8 mouse cellular contexts compared by ENCODE assay signal in genomic region chr5:57718876-57719593, GRCm38 (mm10). TPM values are rescaled to one million over a fixed set of nuclear protein-coding genes. Genes with fewer than 3 reads are reported as not detected.
A peak's percentile ranks its signal among the peaks of the same experiment; 100 is the strongest.
DNase-seq lines count a peak whose midpoint lies in the region; ATAC-seq and TF ChIP-seq lines count a peak whose summit lies in the region.

No protein-coding gene starts in this region.

- no peaks in the 10 kb centered on the region; the same call in 1 of the 2 replicates for H3K4me1 ChIP-seq in cortical plate, adult 2 months (ENCODE audit: control insufficient read depth, insufficient read depth, low read length)
- H3K4me1 ChIP-seq in kidney, adult 2 months (ENCODE audit: control insufficient read depth, insufficient read depth, low read length) = no peaks in the 10 kb centered on the region
- peaks cover 19% of the 10 kb centered on the region; the same call in 1 of the 2 replicates for H3K4me1 ChIP-seq in neural tube, embryonic 12.5 days

- H3K27ac ChIP-seq in cortical plate, adult 2 months (ENCODE audit: insufficient read depth, low read length) = peak overlapping the region; percentile 90
- H3K27ac ChIP-seq in kidney, adult 2 months (ENCODE audit: insufficient read depth, low read depth, low read length) = no peak overlapping the region
- 0 out of 2 replicates have a peak overlapping the region, but pooled peaks have one; percentile 59 for H3K27ac ChIP-seq in neural tube, embryonic 12.5 days

- H3K36me3 ChIP-seq in kidney, adult 2 months (ENCODE audit: control insufficient read depth, insufficient read depth, low read length) = no peaks in the 10 kb centered on the region
- no peaks in the 10 kb centered on the region for H3K36me3 ChIP-seq in neural tube, embryonic 12.5 days

- H3K9me3 ChIP-seq in neural tube, embryonic 12.5 days = no peaks in the 10 kb centered on the region

- intact Hi-C loops in gastrocnemius, postnatal 14 days (cut with DNase I; ENCODE audit: low total_unique reads) = loop anchor here (10.0 kb wide), 1 partner anchor 1016 kb away; no protein-coding TSS in a partner anchor

- ATAC-seq in neural tube, embryonic 12.5 days (ENCODE audit: low FRiP score, low read depth) = no peak

- WGBS in kidney, adult 2 months = under 1% methylated on average over 54 of the region's 54 CpGs
- under 1% methylated on average over 54 of the region's 54 CpGs for WGBS in neural tube, embryonic 12.5 days

- peak; percentile 96 for DNase-seq in heart, adult 11 months
- no peak for DNase-seq in heart, adult 8-10 months (ENCODE audit: low spot score)
- DNase-seq in gastrocnemius, postnatal 14 days = peak; percentile 71
- peak; percentile 17 for DNase-seq in kidney, adult 2 months
- DNase-seq in liver = peak; percentile 36
- DNase-seq in thymus, postnatal 36 days = peak; percentile 14 to 27

- H3K27me3 ChIP-seq in kidney, adult 2 months (replicated peaks; ENCODE audit: control insufficient read depth, insufficient read depth, low read length) = no peaks in the 10 kb centered on the region; the same call in 1 of the 2 replicates
- peaks cover 24% of the 10 kb centered on the region; the same call in 1 of the 2 replicates for H3K27me3 ChIP-seq in neural tube, embryonic 12.5 days (replicated peaks)

- H3K4me3 ChIP-seq in cortical plate, adult 2 months (ENCODE audit: insufficient read depth, low read length) = peak overlapping the region; percentile 100
- peak overlapping the region; percentile 70 for H3K4me3 ChIP-seq in kidney, adult 2 months (ENCODE audit: insufficient read depth, low read depth, low read length)
- H3K4me3 ChIP-seq in neural tube, embryonic 12.5 days = peak overlapping the region; percentile 63

- TF ChIP-seq CTCF in cortical plate, adult 2 months (IDR thresholded peaks at IDR 0.05; ENCODE audit: extremely low read depth, insufficient read depth, low read length) = no peak
- TF ChIP-seq CTCF in kidney, adult 2 months (conservative IDR thresholded peaks at IDR 0.05; ENCODE audit: insufficient read depth, insufficient read length, low read depth, low read length) = no peak

- H3K9ac ChIP-seq in neural tube, embryonic 12.5 days = peak overlapping the region; percentile 71

- no peak for TF ChIP-seq POLR2A in cortical plate, adult 2 months (IDR thresholded peaks at IDR 0.05; ENCODE audit: extremely low read depth, insufficient read depth, low read length)
- no peak for TF ChIP-seq POLR2A in kidney, adult 2 months (IDR thresholded peaks at IDR 0.05; ENCODE audit: low read depth, low read length)

- peak overlapping the region; percentile 87 for H3K4me2 ChIP-seq in neural tube, embryonic 12.5 days (replicated peaks)

RNA-seq across cellular contexts. Expression of gene Pcdh7, which starts 1.3 kb away (rescaled TPM):
- total RNA-seq in heart, adult 8-10 months (2022) = 100 to 1,000 TPM in 1 of 4 experiments, 10 to 100 TPM in 3; 92.5 to 103 (median 96.8) TPM
- 44.2 and 47.8 TPM in 2 replicates for polyA plus RNA-seq in cortical plate, adult 2 months (2012; rRNA removed)
- total RNA-seq in gastrocnemius, postnatal 14 days (2021) = 1 to 10 TPM; 5.8 to 7.4 TPM
- polyA plus RNA-seq in kidney, adult 2 months (2012; rRNA removed) = 7.1 and 7.6 TPM in 2 replicates
- polyA plus RNA-seq in neural tube, embryonic 12.5 days (2016; fragmentation: Nextera tagmentation; extraction: Ambion mirVana) = 16.0 and 17.2 TPM in 2 replicates
